Mouse (Mus musculus) forebrain, embryonic 11.5 days (tissue): Measurements from ENCODE around the gene Jarid2. TPM values are rescaled to one million over a fixed set of nuclear protein-coding genes. Genes with fewer than 3 reads are reported as not detected.

Experiments
- ATAC-seq: fragments of 200-750 bp; cut with Nextera tagmentation; replicated peaks from 2 replicates; pipeline ENCODE4 v1.8.0; 2017; ENCODE audit warnings: moderate TSS enrichment; ENCODE audit not compliant: low FRiP score
- DNase-seq: peaks from one replicate; pipeline ENCODE4 v3.0.0-alpha.2; 2017; ENCODE audit warnings: low spot score
- H3K27ac ChIP-seq: fragments of 300-500 bp; sonication (generic); 2 replicates; pipeline ENCODE4 v1.5.1; 2014; ENCODE audit warnings: low read depth, low read length
- H3K27me3 ChIP-seq: fragments of 300-500 bp; sonication (generic); 2 replicates; pipeline ENCODE4 v1.6.1; 2014; ENCODE audit warnings: mild to moderate bottlenecking, low read length, mixed read lengths; ENCODE audit not compliant: control insufficient read depth, insufficient read depth
- H3K36me3 ChIP-seq: fragments of 300-500 bp; sonication (generic); 2 replicates; pipeline ENCODE4 v1.6.1; 2014; ENCODE audit warnings: mild to moderate bottlenecking, low read length, moderate library complexity, mixed read lengths; ENCODE audit not compliant: control insufficient read depth, insufficient read depth
- H3K4me1 ChIP-seq: fragments of 300-500 bp; sonication (generic); replicated peaks from 2 replicates; pipeline ENCODE4 v1.6.1; 2014; ENCODE audit warnings: low read length, mixed read lengths; ENCODE audit not compliant: control insufficient read depth, insufficient read depth
- H3K4me2 ChIP-seq: fragments of 300-500 bp; sonication (generic); 2 replicates; pipeline ENCODE4 v1.6.1; 2014; ENCODE audit warnings: low read depth, mild to moderate bottlenecking, low read length, moderate library complexity, mixed read lengths; ENCODE audit not compliant: severe bottlenecking
- H3K4me3 ChIP-seq: fragments of 300-500 bp; sonication (generic); 2 replicates; pipeline ENCODE4 v1.5.1; 2014; ENCODE audit warnings: low read depth, low read length
- H3K9ac ChIP-seq: fragments of 300-500 bp; sonication (generic); 2 replicates; pipeline ENCODE4 v1.6.1; 2014; ENCODE audit warnings: low read length
- H3K9me3 ChIP-seq: fragments of 300-500 bp; sonication (generic); 2 replicates; pipeline ENCODE4 v1.6.1; 2016; ENCODE audit warnings: low read length, mixed read lengths; ENCODE audit not compliant: control insufficient read depth
- WGBS: fragments of 180-500 bp; shearing (Covaris S2); extraction: QIAGEN DNeasy Blood & Tissue Kit; methylation state at CpG from one replicate; pipeline ENCODE4 v1.1.7; 2014; 5-methylcytosine and 5-hydroxymethylcytosine counted together
- polyA plus RNA-seq: library from polyadenylated mRNA; unstranded; fragments of >200 nt; fragmentation: Nextera tagmentation; extraction: Ambion mirVana; gene quantifications from 2 replicates; pipeline ENCODE4 v1.2.1, GENCODE M21; 2014

Gene Jarid2
- polyA plus RNA-seq: 40.8 and 43.6 TPM in 2 replicates

DNA sequence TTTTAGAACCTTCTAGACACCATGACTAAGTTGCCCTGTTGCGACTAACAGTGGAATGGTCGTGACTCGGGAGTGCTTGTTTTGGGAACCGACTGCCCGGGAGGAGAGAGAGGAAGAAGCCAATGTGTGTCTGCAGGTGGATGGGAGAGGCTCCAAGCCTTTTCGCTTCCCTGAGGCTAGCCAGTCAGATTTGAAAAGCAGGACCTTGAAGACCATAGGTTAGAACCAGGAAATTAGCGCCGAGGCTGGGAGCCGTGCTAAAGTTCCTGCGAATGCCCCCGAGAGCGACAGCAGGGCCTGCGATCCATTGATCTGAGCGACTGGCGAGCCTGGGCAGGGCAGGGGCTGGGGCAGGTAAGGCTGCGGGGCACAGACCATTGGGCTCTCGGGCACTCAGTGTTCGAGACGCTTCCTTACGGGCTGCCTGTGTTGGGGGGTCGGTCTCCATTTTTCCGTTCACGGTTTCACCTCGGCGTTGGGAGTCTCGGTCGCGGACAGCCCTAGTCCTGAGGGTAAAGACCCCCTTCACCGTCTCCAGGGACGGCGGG, at the start of gene Jarid2:
TSS of gene Jarid2 (plus strand) at position 51 of the 548 bp plus-strand sequence.
- peak; percentile 79 for DNase-seq
- H3K4me3 ChIP-seq: peak within 1 kb of the TSS; percentile 74
- ATAC-seq: 0 out of 2 replicates have a peak, but pooled peaks have one; percentile 0

GRCm38 (mm10) chr13:44681051-44681450, 48.2 kb upstream of the Jarid2 start:
- DNase-seq: no peak
- Histone ChIP-seq H3K4me2 (no peak overlapping the region), H3K4me3 (no peak overlapping the region), H3K27ac (no peak overlapping the region), H3K27me3 (no peaks in the 10 kb centered on the region), H3K9ac (no peak overlapping the region), H3K9me3 (no peaks in the 10 kb centered on the region), H3K4me1 (no peaks in the 10 kb centered on the region; the same call in 1 of the 2 replicates), H3K36me3 (no peaks in the 10 kb centered on the region)
- WGBS: 84% methylated on average over 7 of the region's 7 CpGs
- no peak for ATAC-seq

More for the DNA sequence above, at the start of gene Jarid2:
- H3K9me3 ChIP-seq: no peaks in the 10 kb centered on the region
- H3K27ac ChIP-seq: peak within 1 kb of the TSS; percentile 72
- no peaks in the 10 kb centered on the region for H3K27me3 ChIP-seq
- peak within 1 kb of the TSS; percentile 94 for H3K4me2 ChIP-seq
- 1% methylated on average over 30 of the region's 31 CpGs for WGBS
- peaks cover 11% of the 10 kb centered on the region; the same call in 1 of the 2 replicates for H3K4me1 ChIP-seq
- no peaks in the 10 kb centered on the region for H3K36me3 ChIP-seq
- H3K9ac ChIP-seq: peak within 1 kb of the TSS; percentile 86

DNA sequence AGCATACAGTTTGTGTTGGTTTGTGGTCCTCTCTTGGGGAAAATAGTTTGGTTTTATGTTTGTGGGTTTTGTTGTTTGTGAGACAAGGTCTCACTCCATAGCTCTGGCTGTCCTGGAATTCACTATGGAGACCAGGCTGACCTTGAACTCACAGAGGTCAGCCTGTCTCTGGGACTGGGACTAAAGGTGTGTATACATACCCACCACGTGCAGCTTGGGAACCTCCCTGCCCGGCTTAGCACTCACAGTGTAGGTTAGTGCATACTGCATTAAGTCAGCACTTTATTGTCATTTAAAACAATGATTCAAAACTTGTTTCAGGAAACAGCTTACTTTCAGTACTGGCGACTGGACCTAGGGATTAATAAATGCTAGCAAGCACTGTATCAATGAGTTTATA, 41.1 kb upstream of the Jarid2 start:
- ATAC-seq (no peak), DNase-seq (no peak)
- Histone ChIP-seq H3K4me2 (no peak overlapping the region), H3K36me3 (no peaks in the 10 kb centered on the region), H3K4me1 (no peaks in the 10 kb centered on the region; the same call in 1 of the 2 replicates), H3K4me3 (no peak overlapping the region), H3K9me3 (no peaks in the 10 kb centered on the region), H3K9ac (no peak overlapping the region), H3K27ac (no peak overlapping the region), H3K27me3 (no peaks in the 10 kb centered on the region)
- 65% methylated on average over 3 of the region's 3 CpGs for WGBS

DNA sequence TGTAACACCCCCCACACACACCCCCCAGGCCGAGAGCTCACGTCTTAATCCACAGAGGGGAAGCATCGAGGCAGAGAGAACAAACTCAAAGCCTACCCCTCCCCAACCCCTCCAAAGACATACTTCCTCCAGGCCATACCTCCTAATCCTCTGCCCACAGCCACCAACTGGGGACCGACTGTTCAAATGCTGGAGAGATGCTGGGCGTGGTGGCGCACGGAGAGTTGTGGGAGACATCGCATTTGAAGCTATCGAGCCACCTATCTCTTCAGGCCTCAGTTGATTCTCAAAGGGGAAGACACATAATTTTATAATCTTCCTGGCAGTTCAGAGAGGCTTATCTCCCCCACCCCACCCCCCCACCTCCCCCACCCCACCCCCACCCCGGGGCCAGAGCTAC, 31.6 kb upstream of the Jarid2 start:
- Histone ChIP-seq H3K27ac (no peak overlapping the region), H3K9me3 (no peaks in the 10 kb centered on the region), H3K9ac (no peak overlapping the region), H3K36me3 (no peaks in the 10 kb centered on the region), H3K4me3 (no peak overlapping the region), H3K4me2 (no peak overlapping the region), H3K4me1 (no peaks in the 10 kb centered on the region), H3K27me3 (no peaks in the 10 kb centered on the region)
- ATAC-seq (no peak), DNase-seq (no peak)
- WGBS: 83% methylated on average over 10 of the region's 10 CpGs

DNA sequence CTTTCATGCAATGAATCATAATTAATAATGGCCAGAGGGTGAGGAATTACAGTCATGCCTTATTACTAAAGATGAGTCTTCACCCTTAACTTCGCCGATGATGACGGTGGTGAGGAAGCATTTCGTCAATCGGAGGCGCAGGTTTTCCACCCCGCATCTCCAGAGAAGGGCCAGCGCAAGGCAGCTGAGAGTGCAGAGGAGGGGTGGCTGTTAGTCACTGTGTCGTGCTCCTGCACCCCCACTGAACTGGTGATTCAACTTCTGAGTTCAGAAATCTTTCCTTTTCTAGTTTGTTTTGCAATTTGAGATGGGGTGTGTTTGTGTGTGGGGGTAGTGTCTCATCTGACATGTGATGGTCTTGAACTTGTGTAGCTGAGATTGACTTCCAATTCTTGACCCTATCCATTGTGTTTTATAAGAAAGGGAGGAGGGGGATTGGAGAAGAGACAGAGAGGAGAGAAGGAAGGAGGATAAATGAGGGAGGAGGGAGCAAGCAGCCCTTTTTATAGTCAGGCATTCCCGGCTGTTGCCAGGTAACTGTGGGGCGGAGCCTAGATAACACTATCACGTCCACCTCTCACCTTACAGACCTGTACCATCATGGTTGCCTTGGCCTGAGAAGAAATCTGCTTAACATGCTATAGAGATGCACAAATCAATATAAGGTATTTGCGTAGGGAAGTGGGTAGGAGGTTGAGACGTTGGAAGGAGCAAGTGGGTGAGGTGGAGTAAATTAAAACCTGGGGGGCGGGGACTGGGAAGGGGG, 25.1 kb upstream of the Jarid2 start:
- ATAC-seq: no peak
- WGBS: 88% methylated on average over 15 of the region's 15 CpGs
- H3K4me3 ChIP-seq: no peak overlapping the region

GRCm38 (mm10) chr13:44705031-44705742, 24.1 kb upstream of the Jarid2 start:
- Histone ChIP-seq H3K4me3 (no peak overlapping the region), H3K27me3 (no peaks in the 10 kb centered on the region), H3K27ac (no peak overlapping the region), H3K4me1 (peaks cover 6% of the 10 kb centered on the region), H3K9me3 (no peaks in the 10 kb centered on the region), H3K36me3 (no peaks in the 10 kb centered on the region), H3K9ac (no peak overlapping the region), H3K4me2 (no peak overlapping the region)
- WGBS: 31% methylated on average over 14 of the region's 14 CpGs
- ATAC-seq (no peak), DNase-seq (no peak)

More for the DNA sequence above, 25.1 kb upstream of the Jarid2 start:
- Histone ChIP-seq H3K27ac (no peak overlapping the region), H3K4me1 (peaks cover 6% of the 10 kb centered on the region), H3K9ac (no peak overlapping the region), H3K9me3 (no peaks in the 10 kb centered on the region), H3K4me2 (no peak overlapping the region), H3K27me3 (no peaks in the 10 kb centered on the region), H3K36me3 (no peaks in the 10 kb centered on the region)
- DNase-seq: no peak

GRCm38 (mm10) chr13:44705743-44706044, 23.6 kb upstream of the Jarid2 start:
- no peak overlapping the region for H3K27ac ChIP-seq
- no peak for ATAC-seq
- 44% methylated on average over 7 of the region's 7 CpGs for WGBS

GRCm38 (mm10) chr13:44706206-44706915, 22.9 kb upstream of the Jarid2 start:
- no peak for DNase-seq
- 63% methylated on average over 10 of the region's 10 CpGs for WGBS
- Histone ChIP-seq H3K36me3 (no peaks in the 10 kb centered on the region), H3K4me3 (no peak overlapping the region), H3K27ac (no peak overlapping the region), H3K27me3 (no peaks in the 10 kb centered on the region), H3K9me3 (no peaks in the 10 kb centered on the region), H3K4me2 (no peak overlapping the region), H3K9ac (no peak overlapping the region), H3K4me1 (peaks cover 6% of the 10 kb centered on the region)
- no peak for ATAC-seq

More at GRCm38 (mm10) chr13:44705743-44706044, 23.6 kb upstream of the Jarid2 start:
- H3K9me3 ChIP-seq: no peaks in the 10 kb centered on the region
- H3K4me1 ChIP-seq: peaks cover 6% of the 10 kb centered on the region
- H3K27me3 ChIP-seq: no peaks in the 10 kb centered on the region
- H3K36me3 ChIP-seq: no peaks in the 10 kb centered on the region
- no peak overlapping the region for H3K4me2 ChIP-seq
- no peak overlapping the region for H3K4me3 ChIP-seq
- no peak for DNase-seq
- H3K9ac ChIP-seq: no peak overlapping the region
